Mouse (Mus musculus) right cerebral cortex, postnatal 10 days (tissue): ENCODE results near the gene Vmn1r191.
"Not testable (repeated sequence)": the region's sequence is repeated elsewhere in the genome, so short reads cannot be mapped to it uniquely, and the experiment has no call there.

Experiments used
- DNase-seq, 2 experiments: peaks; one replicate each; pipeline ENCODE4 v3.0.0; 2021; ENCODE audit warnings: low spot score in 2 of 2

The Vmn1r191 gene

GRCm38 (mm10) chr13:22183869-22184268 lies at the start of gene Vmn1r191:
Gene Vmn1r191, minus strand, starts transcription at chr13:22183969.
- DNase-seq: no peak

- not testable (repeated sequence) for DNase-seq
These were observed 39.3 kb upstream of the Vmn1r191 start, which contains the start of gene Vmn1r193 for GRCm38 (mm10) chr13:22223060-22223459. Gene Vmn1r193, minus strand, starts transcription at chr13:22223160.

DNA sequence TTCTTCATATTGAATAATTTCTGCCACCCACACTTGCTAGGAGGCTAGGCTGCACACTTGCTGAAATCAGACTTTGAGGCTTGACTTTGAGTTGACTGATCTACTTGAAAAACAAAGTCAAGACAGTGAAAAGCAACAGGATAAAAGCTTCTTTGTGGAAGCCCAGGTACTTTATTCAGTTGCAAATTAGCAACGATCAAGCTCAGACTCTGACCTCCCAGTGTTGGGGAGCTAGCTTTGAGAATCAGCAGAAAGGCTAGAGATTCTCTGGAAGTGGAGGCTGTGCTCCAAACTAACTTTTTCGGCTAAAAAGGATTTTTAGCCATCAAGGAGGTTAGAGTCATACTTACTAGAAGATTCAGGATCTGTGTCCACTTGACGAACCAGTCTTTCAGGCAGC lies 9.0 kb upstream of the Vmn1r191 start:
- not testable (repeated sequence) for DNase-seq

DNA sequence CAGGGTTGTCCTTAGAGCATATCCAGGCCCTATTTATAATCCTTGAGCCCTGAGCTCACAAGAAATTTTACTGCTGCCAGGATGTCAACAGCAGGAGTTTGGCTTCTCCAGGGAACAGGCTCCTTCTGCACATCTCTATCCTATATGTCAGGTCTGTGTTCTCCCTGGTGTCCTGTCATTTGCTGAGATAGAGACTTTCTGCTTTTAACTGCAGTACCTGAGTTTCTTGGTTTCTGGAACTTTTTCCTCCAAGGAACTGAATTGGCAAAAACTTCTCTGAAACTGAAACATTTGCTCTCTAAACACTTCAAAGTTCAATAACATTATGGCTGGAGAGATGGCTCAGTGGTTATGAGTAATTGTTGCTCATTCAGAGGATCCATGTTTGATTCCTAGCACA lies 7.3 kb upstream of the Vmn1r191 start, which contains the start of gene Vmn1r192:
Vmn1r192 (minus strand) TSS at position 101 of the 400 bp plus-strand sequence.
- no peak for DNase-seq

GRCm38 (mm10) chr13:22190385-22190784 lies 6.6 kb upstream of the Vmn1r191 start:
- no peak for DNase-seq

DNA sequence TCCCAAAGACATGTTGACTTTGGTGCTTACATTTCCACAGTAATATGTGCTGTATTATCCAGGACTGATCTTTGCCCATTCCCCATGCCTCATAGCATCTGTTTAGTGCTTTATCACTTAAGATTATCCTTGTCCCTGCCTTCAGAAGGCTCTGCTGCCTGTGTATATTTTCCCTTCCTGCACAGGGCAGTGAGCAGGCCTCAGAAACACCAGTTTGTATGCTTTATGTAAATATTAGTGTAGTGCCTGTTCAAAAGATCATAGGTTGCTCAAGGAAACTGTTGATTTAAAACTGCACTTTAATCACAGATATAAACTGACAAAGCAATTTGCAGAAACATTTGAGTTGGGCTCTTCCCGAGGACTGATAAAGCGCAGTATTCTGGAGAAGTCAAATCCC lies 5.5 kb upstream of the Vmn1r191 start:
- DNase-seq: no peak

GRCm38 (mm10) chr13:22168416-22168815 lies 15.4 kb downstream of the Vmn1r191 start:
- DNase-seq: no peak

GRCm38 (mm10) chr13:22136495-22137293 lies 47.1 kb downstream of the Vmn1r191 start:
- not testable (repeated sequence) for DNase-seq
